Mouse (Mus musculus): ENCODE data around the gene Nin. TPM values are rescaled to one million over a fixed set of nuclear protein-coding genes. Genes with fewer than 3 reads are reported as not detected.

The Nin gene
- total and polyA plus RNA-seq, 3 experiments = 4.5 to 17.3 (median 13.7) TPM

GRCm38 (mm10) chr12:70005103-70005502 lies 108.4 kb downstream of the Nin start:
- WGBS = 39% methylated on average over 4 of the region's 4 CpGs
- Histone ChIP-seq H3K27ac (no peak overlapping the region), H3K4me3 (no peak overlapping the region), H3K9ac (ENCODE audit: low read depth, low read length) (no peak overlapping the region), H3K36me3 (ENCODE audit: control insufficient read depth, insufficient read depth, low read length) (no peaks in the 10 kb centered on the region), H3K27me3 (ENCODE audit: control insufficient read depth, insufficient read depth, low read length) (no peaks in the 10 kb centered on the region), H3K4me1 (ENCODE audit: control insufficient read depth, insufficient read depth, low read length) (no peaks in the 10 kb centered on the region), H3K79me2 (replicated peaks; ENCODE audit: control insufficient read depth, insufficient read depth, low read length) (no peaks in the 10 kb centered on the region)
- no peak for DNase-seq
- intact Hi-C loops (cut with DNase I) = no loop called here
- no peak for TF ChIP-seq EP300 (IDR thresholded peaks at IDR 0.05; ENCODE audit: insufficient read depth, low read depth, low read length)
- TF ChIP-seq CTCF (IDR thresholded peaks at IDR 0.05) = no peak
- TF ChIP-seq POLR2A (IDR thresholded peaks at IDR 0.05; ENCODE audit: insufficient read depth, low read depth, low read length) = no peak

- H3K4me1 ChIP-seq (ENCODE audit: control insufficient read depth, insufficient read depth, low read length) = no peaks in the 10 kb centered on the region
- WGBS = 61% methylated on average over 13 of the region's 13 CpGs
- H3K36me3 ChIP-seq (ENCODE audit: control insufficient read depth, insufficient read depth, low read length) = no peaks in the 10 kb centered on the region
- H3K79me2 ChIP-seq (replicated peaks; ENCODE audit: control insufficient read depth, insufficient read depth, low read length) = no peaks in the 10 kb centered on the region
- no peak overlapping the region for H3K4me3 ChIP-seq
- no peaks in the 10 kb centered on the region for H3K27me3 ChIP-seq (ENCODE audit: control insufficient read depth, insufficient read depth, low read length)
- H3K9ac ChIP-seq (ENCODE audit: low read depth, low read length) = no peak overlapping the region
- TF ChIP-seq POLR2A (IDR thresholded peaks at IDR 0.05; ENCODE audit: insufficient read depth, low read depth, low read length) (no peak), EP300 (IDR thresholded peaks at IDR 0.05; ENCODE audit: insufficient read depth, low read depth, low read length) (no peak), CTCF (IDR thresholded peaks at IDR 0.05) (no peak)
- DNase-seq = no peak
- no peak overlapping the region for H3K27ac ChIP-seq
- intact Hi-C loops (cut with DNase I) = no loop called here
Observed at GRCm38 (mm10) chr12:69998186-69998983, 115.1 kb downstream of the Nin start.

- no peaks in the 10 kb centered on the region for H3K79me2 ChIP-seq (replicated peaks; ENCODE audit: control insufficient read depth, insufficient read depth, low read length)
- no peaks in the 10 kb centered on the region for H3K36me3 ChIP-seq (ENCODE audit: control insufficient read depth, insufficient read depth, low read length)
- intact Hi-C loops (cut with DNase I) = no loop called here
- no peak overlapping the region for H3K9ac ChIP-seq (ENCODE audit: low read depth, low read length)
- TF ChIP-seq POLR2A (IDR thresholded peaks at IDR 0.05; ENCODE audit: insufficient read depth, low read depth, low read length) = no peak
- no peak for TF ChIP-seq CTCF (IDR thresholded peaks at IDR 0.05)
- TF ChIP-seq EP300 (IDR thresholded peaks at IDR 0.05; ENCODE audit: insufficient read depth, low read depth, low read length) = no peak
- WGBS = 72% methylated on average over 3 of the region's 3 CpGs
- H3K27me3 ChIP-seq (ENCODE audit: control insufficient read depth, insufficient read depth, low read length) = no peaks in the 10 kb centered on the region
- no peak for DNase-seq
- no peak overlapping the region for H3K4me3 ChIP-seq
- no peak overlapping the region for H3K27ac ChIP-seq
- no peaks in the 10 kb centered on the region for H3K4me1 ChIP-seq (ENCODE audit: control insufficient read depth, insufficient read depth, low read length)
Observed at GRCm38 (mm10) chr12:69995382-69995781, 118.1 kb downstream of the Nin start.

- under 1% methylated on average over 101 of the region's 102 CpGs for WGBS
- intact Hi-C loops (cut with DNase I) = loop anchor here (5.0 kb wide), 2 partner anchors 75 to 160 kb away; no protein-coding TSS in a partner anchor
- TF ChIP-seq POLR2A (IDR thresholded peaks at IDR 0.05; ENCODE audit: insufficient read depth, low read depth, low read length) (peak; percentile 88), EP300 (IDR thresholded peaks at IDR 0.05; ENCODE audit: insufficient read depth, low read depth, low read length) (0 out of 2 replicates have a peak, but pooled peaks have one; percentile 6), CTCF (IDR thresholded peaks at IDR 0.05) (peak; percentile 45)
Observed at GRCm38 (mm10) chr12:69986786-69987497, 126.6 kb downstream of the Nin start, which contains the start of gene Sav1. Sav1 (minus strand) TSS chr12:69987002.

GRCm38 (mm10) chr12:69986241-69986762 lies 127.2 kb downstream of the Nin start:
- DNase-seq = no peak
- Histone ChIP-seq H3K79me2 (replicated peaks; ENCODE audit: control insufficient read depth, insufficient read depth, low read length) (peaks cover 5% of the 10 kb centered on the region; the same call in 1 of the 2 replicates), H3K9ac (ENCODE audit: low read depth, low read length) (peak overlapping the region; percentile 83), H3K27ac (peak overlapping the region; percentile 95), H3K4me3 (peak overlapping the region; percentile 81), H3K4me1 (ENCODE audit: control insufficient read depth, insufficient read depth, low read length) (peaks cover 3% of the 10 kb centered on the region), H3K36me3 (ENCODE audit: control insufficient read depth, insufficient read depth, low read length) (peaks cover 36% of the 10 kb centered on the region), H3K27me3 (ENCODE audit: control insufficient read depth, insufficient read depth, low read length) (no peaks in the 10 kb centered on the region)
- WGBS = under 1% methylated on average over 36 of the region's 36 CpGs
- intact Hi-C loops (cut with DNase I) = loop anchor here (5.0 kb wide), 2 partner anchors 76 to 161 kb away; no protein-coding TSS in a partner anchor
- TF ChIP-seq POLR2A (IDR thresholded peaks at IDR 0.05; ENCODE audit: insufficient read depth, low read depth, low read length) = no peak
- TF ChIP-seq CTCF (IDR thresholded peaks at IDR 0.05) = no peak
- TF ChIP-seq EP300 (IDR thresholded peaks at IDR 0.05; ENCODE audit: insufficient read depth, low read depth, low read length) = no peak

More at GRCm38 (mm10) chr12:69986786-69987497, 126.6 kb downstream of the Nin start, which contains the start of gene Sav1:
- Histone ChIP-seq H3K4me3 (peak within 1 kb of the TSS; percentile 81), H3K79me2 (replicated peaks; ENCODE audit: control insufficient read depth, insufficient read depth, low read length) (peaks cover 5% of the 10 kb centered on the region; the same call in 1 of the 2 replicates), H3K27me3 (ENCODE audit: control insufficient read depth, insufficient read depth, low read length) (no peaks in the 10 kb centered on the region), H3K36me3 (ENCODE audit: control insufficient read depth, insufficient read depth, low read length) (peaks cover 31% of the 10 kb centered on the region), H3K4me1 (ENCODE audit: control insufficient read depth, insufficient read depth, low read length) (peaks cover 3% of the 10 kb centered on the region), H3K27ac (peak within 1 kb of the TSS; percentile 95), H3K9ac (ENCODE audit: low read depth, low read length) (peak within 1 kb of the TSS; percentile 83)
- DNase-seq = peak; percentile 96 to 97

Data from heart, adult 2 months (tissue).